Mouse (Mus musculus): ENCODE data around the gene Rps7.

- TF ChIP-seq CTCF (IDR thresholded peaks at IDR 0.05 in 2 of 3, conservative IDR thresholded peaks at IDR 0.05 in 1 of 3; ENCODE audit: control insufficient read depth in 1 of 3, insufficient read depth in 1 of 3, low read depth in 2 of 3, low read length in 3 of 3, poor library complexity in 1 of 3, severe bottlenecking in 1 of 3), result no peak
- no peak for TF ChIP-seq RCOR1 (IDR thresholded peaks at IDR 0.05; ENCODE audit: low read depth, low read length)
- no peak for TF ChIP-seq GABPA (IDR thresholded peaks at IDR 0.05; ENCODE audit: low read depth, low read length)
- peak; percentile 84 to 89 for TF ChIP-seq POLR2A (IDR thresholded peaks at IDR 0.05; ENCODE audit: control insufficient read depth in 1 of 2, insufficient read depth in 1 of 2, low read depth in 1 of 2, low read length in 2 of 2, poor library complexity in 1 of 2)
- no peak for TF ChIP-seq GATA1 (IDR thresholded peaks at IDR 0.05; ENCODE audit: low read depth, low read length)
- TF ChIP-seq MAFK (IDR thresholded peaks at IDR 0.05; ENCODE audit: borderline replicate concordance, low read depth, low read length), result no peak
- TF ChIP-seq USF2 (IDR thresholded peaks at IDR 0.05; ENCODE audit: borderline replicate concordance in 1 of 2, insufficient read depth in 1 of 2, low read depth in 1 of 2, low read length in 2 of 2), result no peak
- TF ChIP-seq TCF12 (IDR thresholded peaks at IDR 0.05; ENCODE audit: low read depth, low read length), result peak; percentile 86
- TF ChIP-seq TBP (IDR thresholded peaks at IDR 0.05; ENCODE audit: low read depth, low read length), result peak; percentile 97
Measured at GRCm38 (mm10) chr12:28635535-28636476, at the start of gene Rps7.
